ENCODE assay signal across 8 mouse cellular contexts in genomic region chr9:48353148-48353698, GRCm38 (mm10). TPM values are rescaled to one million over a fixed set of nuclear protein-coding genes. Genes with fewer than 3 reads are reported as not detected.
DNase-seq lines count a peak whose midpoint lies in the region; ATAC-seq and TF ChIP-seq lines count a peak whose summit lies in the region.

Nxpe2 (minus strand) TSS chr9:48353454.

- no peak for DNase-seq in cerebellum, adult 2 months
- no peak for DNase-seq in cerebellum, postnatal 10 days
- DNase-seq in spleen, adult 2 months (ENCODE audit: low read depth in 1 of 2, low spot score in 2 of 2) = no peak
- no peak for DNase-seq in spleen, postnatal 14 days (ENCODE audit: low spot score in 2 of 2)
- DNase-seq in urinary bladder, adult 18-20 months (ENCODE audit: low spot score in 2 of 2) = no peak
- no peak for DNase-seq in thymus, postnatal 14 days

- no peaks in the 10 kb centered on the region for H3K36me3 ChIP-seq in spleen, adult 2 months (ENCODE audit: control insufficient read depth, insufficient read depth, low read length)
- H3K36me3 ChIP-seq in limb, embryonic 12.5 days = no peaks in the 10 kb centered on the region
- no peaks in the 10 kb centered on the region for H3K36me3 ChIP-seq in stomach, embryonic 16.5 days (ENCODE audit: control insufficient read depth, insufficient read depth, low read length)

- no peak for TF ChIP-seq POLR2A in cerebellum, adult 2 months (IDR thresholded peaks at IDR 0.05; ENCODE audit: borderline replicate concordance, insufficient read depth, low read length)
- TF ChIP-seq POLR2A in spleen, adult 2 months (IDR thresholded peaks at IDR 0.05; ENCODE audit: low read depth, low read length) = no peak

- 91% methylated on average over 2 of the region's 2 CpGs for WGBS in cerebellum, adult 2 months
- 15% methylated on average over 2 of the region's 2 CpGs for WGBS in spleen, adult 2 months
- WGBS in limb, embryonic 12.5 days = 56% methylated on average over 2 of the region's 2 CpGs
- WGBS in stomach, embryonic 16.5 days = 42% methylated on average over 2 of the region's 2 CpGs

- no peaks in the 10 kb centered on the region for H3K27me3 ChIP-seq in cerebellum, adult 2 months (ENCODE audit: control insufficient read depth, insufficient read depth, low read length)
- no peaks in the 10 kb centered on the region for H3K27me3 ChIP-seq in spleen, adult 2 months (ENCODE audit: control insufficient read depth, insufficient read depth, low read length)
- H3K27me3 ChIP-seq in limb, embryonic 12.5 days = no peaks in the 10 kb centered on the region
- no peaks in the 10 kb centered on the region for H3K27me3 ChIP-seq in stomach, embryonic 16.5 days (ENCODE audit: control insufficient read depth, insufficient read depth, low read length)

- no peaks in the 10 kb centered on the region for H3K9me3 ChIP-seq in limb, embryonic 12.5 days
- H3K9me3 ChIP-seq in stomach, embryonic 16.5 days (replicated peaks; ENCODE audit: control insufficient read depth, low read length) = no peaks in the 10 kb centered on the region

- TF ChIP-seq CTCF in cerebellum, adult 2 months (IDR thresholded peaks at IDR 0.05; ENCODE audit: borderline replicate concordance, insufficient read depth, low read depth, low read length) = no peak
- TF ChIP-seq CTCF in spleen, adult 2 months (IDR thresholded peaks at IDR 0.05; ENCODE audit: extremely low read depth, insufficient read depth, insufficient read length, insufficient replicate concordance) = no peak

- ATAC-seq in limb, embryonic 12.5 days (ENCODE audit: insufficient number of reproducible peaks, insufficient read depth, low FRiP score, low TSS enrichment, low read depth) = no peak
- ATAC-seq in stomach, embryonic 16.5 days (ENCODE audit: insufficient read depth, low FRiP score) = no peak

- H3K4me3 ChIP-seq in cerebellum, adult 2 months (replicated peaks; ENCODE audit: insufficient read depth, low read depth, low read length) = no peak within 1 kb of the TSS
- H3K4me3 ChIP-seq in spleen, adult 2 months (ENCODE audit: extremely low read depth, insufficient read depth, insufficient read length) = no peak within 1 kb of the TSS
- no peak within 1 kb of the TSS for H3K4me3 ChIP-seq in limb, embryonic 12.5 days (replicated peaks)
- no peak within 1 kb of the TSS for H3K4me3 ChIP-seq in stomach, embryonic 16.5 days (replicated peaks; ENCODE audit: low read length)

- 0 out of 2 replicates have a peak within 1 kb of the TSS, but pooled peaks have one; percentile 20 for H3K27ac ChIP-seq in cerebellum, adult 2 months (ENCODE audit: insufficient read depth, low read length)
- H3K27ac ChIP-seq in spleen, adult 2 months (ENCODE audit: insufficient read depth, low read length) = no peak within 1 kb of the TSS
- peak within 1 kb of the TSS; percentile 50; the same call in 1 of the 2 replicates for H3K27ac ChIP-seq in limb, embryonic 12.5 days
- peak within 1 kb of the TSS; percentile 52; the same call in 1 of the 2 replicates for H3K27ac ChIP-seq in stomach, embryonic 16.5 days (ENCODE audit: low read length)

- H3K9ac ChIP-seq in limb, embryonic 12.5 days (replicated peaks) = no peak within 1 kb of the TSS
- H3K9ac ChIP-seq in stomach, embryonic 16.5 days (ENCODE audit: low read length) = no peak within 1 kb of the TSS

- H3K4me2 ChIP-seq in limb, embryonic 12.5 days = no peak within 1 kb of the TSS
- H3K4me2 ChIP-seq in stomach, embryonic 16.5 days (ENCODE audit: low read depth, low read length) = no peak within 1 kb of the TSS

- H3K4me1 ChIP-seq in cerebellum, adult 2 months (ENCODE audit: control insufficient read depth, insufficient read depth, low read length) = no peaks in the 10 kb centered on the region
- peaks cover 2% of the 10 kb centered on the region; the same call in 1 of the 2 replicates for H3K4me1 ChIP-seq in spleen, adult 2 months (ENCODE audit: control insufficient read depth, insufficient read depth, insufficient read length)
- H3K4me1 ChIP-seq in limb, embryonic 12.5 days (replicated peaks) = peaks cover 25% of the 10 kb centered on the region
- no peaks in the 10 kb centered on the region for H3K4me1 ChIP-seq in stomach, embryonic 16.5 days (ENCODE audit: control insufficient read depth, insufficient read depth, low read length)

RNA-seq across cellular contexts. Expression of gene Nxpe2, which starts in this region (rescaled TPM):
- 1.1 and 1.3 TPM in 2 replicates for polyA plus RNA-seq in cerebellum, adult 2 months (2012; rRNA removed)
- 16.1 and 17.9 TPM in 2 replicates for polyA plus RNA-seq in spleen, adult 2 months (2012; rRNA removed)
- 0.50 and 1.1 TPM in 2 replicates for polyA plus RNA-seq in limb, embryonic 12.5 days (2016; fragmentation: Nextera tagmentation; extraction: Ambion mirVana)
- polyA plus RNA-seq in stomach, embryonic 16.5 days (2015; fragmentation: Nextera tagmentation; extraction: Ambion mirVana) = 5.7 and 6.7 TPM in 2 replicates
